Mouse (Mus musculus) gastrocnemius, adult 8-10 months (tissue): ENCODE results near the gene Serping1. TPM values are rescaled to one million over a fixed set of nuclear protein-coding genes. Genes with fewer than 3 reads are reported as not detected.
"Not testable (repeated sequence)": the region's sequence is repeated elsewhere in the genome, so short reads cannot be mapped to it uniquely, and the experiment has no call there.

Experiments used
- DNase-seq, 2 experiments: peaks; one replicate each; pipeline ENCODE4 v3.0.0; 2022; ENCODE audit warnings: low spot score in 2 of 2
- total RNA-seq, 4 experiments: library from RNA; stranded (reverse); gene quantifications; 2 replicates each; pipeline ENCODE4 v1.2.4; 2022

The Serping1 gene
- total RNA-seq, result 10 to 100 TPM; 22.0 to 55.1 (median 36.1) TPM

DNA sequence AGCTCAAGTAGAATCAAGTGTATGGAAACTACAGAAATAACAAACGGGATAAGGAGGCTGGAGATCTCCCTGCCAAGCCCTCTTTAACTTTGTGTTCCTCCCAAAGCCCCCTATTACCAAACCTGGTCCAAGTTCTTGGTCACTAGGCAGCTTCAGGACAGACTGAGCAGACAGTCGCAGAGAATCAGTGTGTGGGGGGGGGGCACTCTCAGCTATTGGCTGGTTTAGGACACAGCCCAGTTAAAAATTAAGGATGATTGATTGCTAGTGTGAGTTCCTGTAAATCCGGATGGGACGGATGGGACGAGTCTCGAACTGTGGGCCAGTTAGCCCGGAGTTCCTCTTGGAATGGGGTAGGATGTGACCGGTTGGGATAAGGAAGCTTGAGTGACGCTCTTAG is at the start of gene Serping1:
Gene Serping1 (minus strand): TSS at position 204 of the 400 bp plus-strand sequence.
- no peak for DNase-seq

DNA sequence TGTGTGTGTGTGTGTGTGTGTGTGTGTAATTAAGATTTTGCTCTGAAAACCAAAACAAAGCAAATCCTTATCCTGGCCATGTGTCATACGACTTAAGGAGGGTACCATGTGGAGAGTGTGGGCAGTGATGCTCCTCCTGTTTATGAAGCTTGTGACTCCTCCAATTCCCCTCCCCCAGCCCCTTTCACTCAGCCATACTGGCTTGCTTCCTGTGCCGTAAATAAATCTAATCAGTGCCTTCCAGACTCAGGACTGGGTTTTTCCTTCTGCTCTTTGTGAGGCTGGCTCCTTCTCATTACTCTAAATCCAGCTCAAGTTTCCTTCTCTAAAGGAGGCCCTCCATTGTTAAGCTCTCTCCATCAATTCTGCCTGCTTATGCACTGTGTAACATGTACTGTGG is 48.0 kb upstream of the Serping1 start:
- DNase-seq, result no peak

GRCm38 (mm10) chr2:84822552-84822951 is 47.3 kb upstream of the Serping1 start, which contains the start of gene Smtnl1:
Gene Smtnl1 (minus strand): TSS chr2:84822652.
- DNase-seq, result no peak

- DNase-seq, result peak; percentile 28 to 45
Observed at GRCm38 (mm10) chr2:84819861-84820260, 44.6 kb upstream of the Serping1 start.

DNA sequence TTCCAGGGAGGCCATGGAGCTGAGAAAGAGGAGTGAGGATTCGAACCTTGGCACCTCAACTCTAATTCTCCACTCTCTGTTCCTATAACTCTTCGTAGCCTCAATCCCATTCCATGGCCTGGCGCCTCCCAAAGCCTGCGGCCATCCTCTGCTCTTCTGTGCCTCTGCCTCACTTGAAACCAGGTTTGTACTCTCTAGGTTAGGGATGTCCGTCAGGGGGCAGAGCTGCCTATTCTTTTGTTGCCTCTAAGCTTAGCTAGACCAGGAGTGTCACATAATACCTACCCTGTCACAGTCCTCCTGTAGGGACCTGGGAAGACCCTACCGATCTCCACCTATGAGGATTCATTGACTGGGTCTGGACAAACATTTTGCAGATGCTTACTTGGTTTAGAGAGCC is 37.4 kb upstream of the Serping1 start:
- DNase-seq, result no peak

DNA sequence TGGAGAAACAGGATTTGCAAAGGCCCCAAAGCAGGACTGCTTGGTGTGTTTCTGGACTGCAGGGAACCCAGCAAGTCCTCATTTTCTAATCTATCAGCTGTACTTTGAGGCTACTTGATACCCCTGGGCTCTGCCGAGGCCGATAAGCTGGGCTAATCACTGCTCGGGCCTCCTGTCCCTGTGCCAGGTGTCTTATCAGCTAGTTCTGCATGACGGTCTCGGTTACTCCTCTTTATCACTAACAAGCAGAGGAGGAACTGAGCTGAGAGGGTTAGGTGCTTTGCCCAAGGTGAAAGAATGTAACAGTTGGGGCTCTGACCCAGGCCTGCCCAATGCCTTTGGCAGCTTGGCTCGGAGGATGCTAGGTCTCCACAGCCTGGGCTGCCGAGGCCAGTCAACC is 36.6 kb upstream of the Serping1 start:
- DNase-seq, result no peak

- peak; percentile 85 for DNase-seq
Observed at GRCm38 (mm10) chr2:84810886-84811577, 35.8 kb upstream of the Serping1 start.

GRCm38 (mm10) chr2:84810526-84810885 is 35.3 kb upstream of the Serping1 start:
- DNase-seq, result no peak

DNA sequence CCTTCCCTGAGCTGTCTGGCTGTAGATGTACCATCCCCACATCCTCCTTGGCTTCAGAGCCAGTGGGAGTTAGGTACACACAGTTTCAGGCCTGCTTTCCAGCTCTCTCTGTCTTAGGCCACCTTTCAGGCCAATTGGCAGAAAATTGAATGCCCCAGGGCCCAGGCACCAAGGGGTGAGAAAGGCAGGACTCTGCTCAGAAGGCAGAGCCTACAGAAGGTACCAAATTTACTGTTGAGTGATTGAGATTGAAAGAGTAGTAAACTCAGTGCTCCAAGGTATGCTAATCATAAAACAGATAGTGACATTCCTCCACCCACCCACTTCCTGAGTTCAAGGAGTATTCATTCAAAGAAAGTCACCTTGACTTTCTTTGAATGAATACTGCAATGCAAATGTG is 34.1 kb upstream of the Serping1 start:
- DNase-seq, result no peak

DNA sequence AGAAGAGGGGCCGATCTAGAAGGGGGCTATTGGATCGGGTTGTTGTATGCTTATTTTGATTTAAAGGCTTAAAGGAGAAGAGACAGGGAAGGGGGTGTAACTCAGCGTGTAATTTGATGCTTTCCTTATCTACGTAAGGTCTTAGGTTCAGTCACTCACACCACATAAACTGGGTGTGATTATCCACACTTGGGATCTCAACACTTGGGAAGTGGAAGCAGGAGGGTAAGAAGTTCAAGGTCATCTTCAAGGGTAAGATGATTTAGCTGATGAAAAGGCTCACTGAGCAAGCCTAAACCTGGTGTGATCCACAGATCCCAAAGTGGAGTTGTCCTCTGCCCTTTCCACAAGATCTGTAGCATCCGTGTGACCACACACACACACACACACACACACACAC is 31.3 kb upstream of the Serping1 start:
- no peak for DNase-seq

DNA sequence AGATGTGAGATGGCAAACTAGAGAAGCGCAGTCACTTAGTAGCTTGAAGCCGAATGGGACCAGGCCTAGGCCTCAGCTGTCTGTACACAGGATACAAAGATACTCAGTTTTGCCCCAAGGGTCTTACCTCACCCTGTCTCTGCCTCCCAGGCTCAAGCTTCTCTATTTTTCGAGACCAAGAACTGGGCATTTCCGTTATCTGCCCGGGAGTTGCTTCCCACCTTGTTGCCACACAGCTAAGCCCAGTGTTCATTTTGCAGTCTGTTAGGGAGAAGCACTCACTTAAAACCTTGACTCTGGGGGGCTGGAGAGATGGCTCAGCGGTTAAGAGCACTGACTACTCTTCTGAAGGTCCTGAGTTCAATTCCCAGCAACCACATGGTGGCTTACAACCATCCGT is 28.7 kb upstream of the Serping1 start:
- DNase-seq, result no peak

DNA sequence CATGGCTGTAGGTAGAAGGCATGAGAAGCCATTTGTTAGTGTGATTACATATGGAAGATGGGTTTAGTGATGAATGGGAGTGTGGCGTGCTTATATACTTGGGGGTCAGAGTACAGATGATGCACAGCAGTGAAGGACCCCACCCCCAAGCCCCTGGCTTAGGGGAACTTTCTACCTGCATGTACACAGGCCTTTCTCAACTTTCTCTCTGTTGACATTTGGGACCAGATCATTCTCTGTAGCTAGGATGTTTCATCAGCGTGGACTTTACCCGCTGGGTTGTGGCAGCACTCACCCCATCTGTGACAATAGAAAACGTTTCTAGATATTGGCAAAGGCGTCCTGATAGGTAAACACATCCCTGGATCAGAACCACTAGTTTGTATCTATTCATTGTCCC is 26.0 kb upstream of the Serping1 start:
- DNase-seq, result not testable (repeated sequence)

GRCm38 (mm10) chr2:84800304-84800703 is 25.1 kb upstream of the Serping1 start:
- no peak for DNase-seq

- peak; percentile 41 to 55 for DNase-seq
Observed at GRCm38 (mm10) chr2:84799041-84799561, 23.9 kb upstream of the Serping1 start.

GRCm38 (mm10) chr2:84798493-84798921 is 23.3 kb upstream of the Serping1 start, which contains the start of gene Ube2l6:
Gene Ube2l6 (plus strand): TSS chr2:84798828.
- peak; percentile 35 to 57 for DNase-seq

DNA sequence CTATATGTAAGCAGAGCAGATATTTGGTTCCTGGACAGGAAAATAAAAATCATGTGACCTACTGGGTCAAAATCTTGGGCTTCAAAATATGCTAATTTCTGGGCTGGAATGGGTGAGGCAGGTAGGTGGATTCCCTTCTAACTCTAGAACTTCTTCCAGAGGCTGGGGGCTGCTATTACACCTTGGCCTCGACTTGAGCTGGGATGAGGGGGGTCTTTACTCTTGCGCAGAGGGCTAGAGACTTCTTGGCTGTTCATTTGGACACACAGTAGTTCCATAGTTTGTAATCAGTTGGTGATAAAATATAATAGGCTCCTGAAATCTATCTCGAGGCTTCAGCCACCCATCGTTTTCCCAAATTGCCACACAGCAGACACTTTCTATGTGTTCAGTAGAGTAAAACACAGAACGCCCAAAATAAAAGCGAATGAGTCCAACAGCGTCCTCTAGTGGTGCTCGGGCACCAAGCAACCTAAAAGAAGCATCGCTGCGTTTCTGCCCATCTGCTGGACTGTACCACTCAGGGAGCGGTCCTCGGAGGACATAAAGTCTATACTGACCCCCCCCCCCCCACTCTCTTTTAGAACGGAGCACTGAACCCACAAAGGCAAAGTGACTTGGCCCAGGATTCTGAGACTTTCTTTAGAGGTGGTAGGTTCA is 22.7 kb upstream of the Serping1 start:
- DNase-seq, result peak; percentile 65 to 70

DNA sequence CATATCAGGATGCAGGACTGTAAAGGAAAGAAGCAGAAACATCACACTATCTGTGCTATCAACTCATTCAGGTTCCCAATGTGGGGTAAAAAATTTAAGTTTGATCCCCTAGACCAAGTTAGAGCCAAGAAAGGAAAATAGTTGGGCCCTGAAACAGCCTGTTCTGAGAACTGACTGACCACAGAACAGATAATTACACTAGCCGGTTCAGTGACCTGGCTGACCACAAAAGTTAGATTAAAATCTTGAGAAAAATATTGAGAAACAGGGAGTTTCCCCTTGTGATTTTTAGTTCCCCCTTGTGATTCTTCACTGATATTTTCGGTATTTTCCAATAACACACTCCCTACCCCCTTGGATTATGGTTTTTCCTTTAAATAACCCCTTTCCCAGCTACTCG is 18.6 kb upstream of the Serping1 start:
- no peak for DNase-seq

- DNase-seq, result no peak
Observed at GRCm38 (mm10) chr2:84793154-84793553, 17.9 kb upstream of the Serping1 start.

DNA sequence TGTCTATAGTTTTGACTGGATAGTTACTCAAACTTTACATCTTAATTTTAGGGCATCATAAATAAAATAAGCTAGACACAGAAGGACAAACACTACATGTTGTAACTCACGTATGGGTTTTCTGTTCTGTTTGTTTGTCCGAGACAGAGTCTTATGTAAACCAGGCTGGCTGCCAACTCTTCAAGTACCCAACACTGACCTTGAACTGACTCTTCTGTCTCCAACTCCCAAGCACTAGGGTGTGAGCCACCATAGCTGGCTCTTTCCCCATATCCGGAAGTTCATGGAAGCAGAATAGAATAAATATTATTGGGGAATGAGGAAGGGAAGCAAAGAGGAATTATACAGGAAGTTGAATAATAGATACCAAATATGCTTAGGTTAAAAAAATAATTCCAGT is 17.3 kb upstream of the Serping1 start:
- no peak for DNase-seq

- DNase-seq, result no peak
Observed at GRCm38 (mm10) chr2:84790418-84790817, 15.2 kb upstream of the Serping1 start.

DNA sequence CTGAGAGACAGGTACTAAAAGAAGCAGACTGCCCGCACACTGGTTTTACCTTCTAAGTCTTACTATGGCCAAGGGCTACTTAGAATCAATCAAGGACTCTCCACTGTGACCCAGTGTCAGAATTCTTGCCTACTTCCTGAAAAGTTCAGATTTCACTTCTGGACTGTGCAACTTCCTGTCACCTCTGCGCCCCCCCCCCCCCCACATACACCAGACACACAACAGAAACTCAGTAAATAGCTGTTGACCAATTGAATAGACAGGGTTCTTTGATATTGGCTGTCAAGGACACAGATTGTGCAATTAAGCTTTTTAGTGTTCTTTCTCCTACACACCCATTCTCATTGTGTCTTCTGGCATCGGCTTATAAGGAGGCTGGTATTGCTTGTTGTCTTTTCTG is 13.1 kb upstream of the Serping1 start:
- DNase-seq, result no peak

- DNase-seq, result no peak
Observed at GRCm38 (mm10) chr2:84783840-84784566, 8.8 kb upstream of the Serping1 start.
